Mouse (Mus musculus): ENCODE measurements around the gene Mecom. TPM values are rescaled to one million over a fixed set of nuclear protein-coding genes. Genes with fewer than 3 reads are reported as not detected.

Mecom gene
- total and polyA plus RNA-seq, 2 experiments from 2014 or later = 2.6 to 5.1 TPM

- Histone ChIP-seq H3K4me1 (ENCODE audit: insufficient read depth, low read length) (no peaks in the 10 kb centered on the region), H3K4me2 (ENCODE audit: low read depth, low read length, poor library complexity, severe bottlenecking) (no peak overlapping the region), H3K36me3 (ENCODE audit: insufficient read depth, low read length) (no peaks in the 10 kb centered on the region), H3K4me3 (ENCODE audit: low read depth, low read length) (no peak overlapping the region), H3K9ac (replicated peaks; ENCODE audit: low read length, poor library complexity, severe bottlenecking) (no peak overlapping the region), H3K27ac (ENCODE audit: low read depth, low read length) (no peak overlapping the region), H3K9me3 (ENCODE audit: low read length) (no peaks in the 10 kb centered on the region), H3K27me3 (ENCODE audit: insufficient read depth, low read length) (no peaks in the 10 kb centered on the region)
- DNase-seq (ENCODE audit: low spot score) (no peak), ATAC-seq (ENCODE audit: low FRiP score) (no peak)
- TF ChIP-seq CTCF (IDR thresholded peaks at IDR 0.05) = no peak
- 71% methylated on average over 6 of the region's 6 CpGs for WGBS
Observed at GRCm38 (mm10) chr3:30453046-30453445, 94.8 kb downstream of the Mecom start.

- no peak overlapping the region for H3K27ac ChIP-seq (ENCODE audit: low read depth, low read length)
- DNase-seq (ENCODE audit: low spot score) = no peak
Observed at GRCm38 (mm10) chr3:30452511-30452910, 95.3 kb downstream of the Mecom start.

GRCm38 (mm10) chr3:30450206-30450965, 97.4 kb downstream of the Mecom start:
- no peak for TF ChIP-seq CTCF (IDR thresholded peaks at IDR 0.05)
- Histone ChIP-seq H3K27me3 (ENCODE audit: insufficient read depth, low read length) (no peaks in the 10 kb centered on the region), H3K36me3 (ENCODE audit: insufficient read depth, low read length) (no peaks in the 10 kb centered on the region), H3K4me2 (ENCODE audit: low read depth, low read length, poor library complexity, severe bottlenecking) (no peak overlapping the region), H3K4me3 (ENCODE audit: low read depth, low read length) (no peak overlapping the region), H3K4me1 (ENCODE audit: insufficient read depth, low read length) (no peaks in the 10 kb centered on the region), H3K9me3 (ENCODE audit: low read length) (no peaks in the 10 kb centered on the region), H3K9ac (replicated peaks; ENCODE audit: low read length, poor library complexity, severe bottlenecking) (no peak overlapping the region), H3K27ac (ENCODE audit: low read depth, low read length) (no peak overlapping the region)
- DNase-seq (ENCODE audit: low spot score) (no peak), ATAC-seq (ENCODE audit: low FRiP score) (no peak)
- 88% methylated on average over 10 of the region's 10 CpGs for WGBS

More at GRCm38 (mm10) chr3:30452511-30452910, 95.3 kb downstream of the Mecom start:
- Histone ChIP-seq H3K4me1 (ENCODE audit: insufficient read depth, low read length) (no peaks in the 10 kb centered on the region), H3K4me3 (ENCODE audit: low read depth, low read length) (no peak overlapping the region), H3K27me3 (ENCODE audit: insufficient read depth, low read length) (no peaks in the 10 kb centered on the region), H3K4me2 (ENCODE audit: low read depth, low read length, poor library complexity, severe bottlenecking) (no peak overlapping the region), H3K9me3 (ENCODE audit: low read length) (no peaks in the 10 kb centered on the region), H3K36me3 (ENCODE audit: insufficient read depth, low read length) (no peaks in the 10 kb centered on the region), H3K9ac (replicated peaks; ENCODE audit: low read length, poor library complexity, severe bottlenecking) (no peak overlapping the region)
- WGBS = 65% methylated on average over 7 of the region's 7 CpGs
- ATAC-seq (ENCODE audit: low FRiP score) = no peak
- no peak for TF ChIP-seq CTCF (IDR thresholded peaks at IDR 0.05)

- ATAC-seq (ENCODE audit: low FRiP score) (no peak), DNase-seq (ENCODE audit: low spot score) (no peak)
- Histone ChIP-seq H3K4me3 (ENCODE audit: low read depth, low read length) (no peak overlapping the region), H3K4me2 (ENCODE audit: low read depth, low read length, poor library complexity, severe bottlenecking) (no peak overlapping the region), H3K4me1 (ENCODE audit: insufficient read depth, low read length) (no peaks in the 10 kb centered on the region), H3K27me3 (ENCODE audit: insufficient read depth, low read length) (no peaks in the 10 kb centered on the region), H3K9ac (replicated peaks; ENCODE audit: low read length, poor library complexity, severe bottlenecking) (no peak overlapping the region), H3K36me3 (ENCODE audit: insufficient read depth, low read length) (no peaks in the 10 kb centered on the region), H3K9me3 (ENCODE audit: low read length) (no peaks in the 10 kb centered on the region), H3K27ac (ENCODE audit: low read depth, low read length) (no peak overlapping the region)
- 100% methylated on average over 1 of the region's 1 CpGs for WGBS
- peak; percentile 43; the same call in 1 of the 2 replicates for TF ChIP-seq CTCF (IDR thresholded peaks at IDR 0.05)
Observed at GRCm38 (mm10) chr3:30448624-30449023, 99.2 kb downstream of the Mecom start.

- Histone ChIP-seq H3K27ac (ENCODE audit: low read depth, low read length) (no peak overlapping the region), H3K4me1 (ENCODE audit: insufficient read depth, low read length) (no peaks in the 10 kb centered on the region), H3K36me3 (ENCODE audit: insufficient read depth, low read length) (no peaks in the 10 kb centered on the region), H3K4me3 (ENCODE audit: low read depth, low read length) (no peak overlapping the region), H3K9me3 (ENCODE audit: low read length) (no peaks in the 10 kb centered on the region), H3K4me2 (ENCODE audit: low read depth, low read length, poor library complexity, severe bottlenecking) (no peak overlapping the region), H3K9ac (replicated peaks; ENCODE audit: low read length, poor library complexity, severe bottlenecking) (no peak overlapping the region), H3K27me3 (ENCODE audit: insufficient read depth, low read length) (no peaks in the 10 kb centered on the region)
- WGBS = 97% methylated on average over 6 of the region's 6 CpGs
- ATAC-seq (ENCODE audit: low FRiP score) = no peak
- no peak for DNase-seq (ENCODE audit: low spot score)
- TF ChIP-seq CTCF (IDR thresholded peaks at IDR 0.05) = no peak
Observed at GRCm38 (mm10) chr3:30445970-30446442, 101.8 kb downstream of the Mecom start.

- Histone ChIP-seq H3K27me3 (ENCODE audit: insufficient read depth, low read length) (no peaks in the 10 kb centered on the region), H3K4me3 (ENCODE audit: low read depth, low read length) (no peak overlapping the region), H3K36me3 (ENCODE audit: insufficient read depth, low read length) (no peaks in the 10 kb centered on the region), H3K4me2 (ENCODE audit: low read depth, low read length, poor library complexity, severe bottlenecking) (no peak overlapping the region), H3K9me3 (ENCODE audit: low read length) (no peaks in the 10 kb centered on the region), H3K27ac (ENCODE audit: low read depth, low read length) (no peak overlapping the region), H3K4me1 (ENCODE audit: insufficient read depth, low read length) (no peaks in the 10 kb centered on the region), H3K9ac (replicated peaks; ENCODE audit: low read length, poor library complexity, severe bottlenecking) (no peak overlapping the region)
- no peak for TF ChIP-seq CTCF (IDR thresholded peaks at IDR 0.05)
- DNase-seq (ENCODE audit: low spot score) (no peak), ATAC-seq (ENCODE audit: low FRiP score) (no peak)
- 93% methylated on average over 4 of the region's 4 CpGs for WGBS
Observed at GRCm38 (mm10) chr3:30445247-30445969, 102.4 kb downstream of the Mecom start.

Data from midbrain, postnatal 0 days (tissue).